Mouse (Mus musculus) Patski (cell line): ENCODE data around the gene Csmd2. TPM values are rescaled to one million over a fixed set of nuclear protein-coding genes. Genes with fewer than 3 reads are reported as not detected.

Source experiments
- ATAC-seq: fragments of 100-300 bp; one replicate; pipeline ENCODE4 v1.8.0; 2021
- CTCF ChIA-PET: fragments of 350-600 bp; sonication (Branson Sonifier 250); formaldehyde crosslinking; loops from one replicate; lab custom pipeline; 2022; ENCODE audit warnings: inconsistent platforms; lab: Charles Lee
- POLR2A ChIA-PET: fragments of 350-600 bp; sonication (Branson Sonifier 250); formaldehyde crosslinking; loops from one replicate; lab custom pipeline; 2022; ENCODE audit warnings: antibody characterized with exemption, inconsistent platforms; lab: Charles Lee
- DNase-seq: peaks from one replicate; pipeline ENCODE4 v3.0.0-alpha.2; 2011; ENCODE audit warnings: low read depth, low spot score
- H3K27me3 ChIP-seq: fragments of 371-371 bp; one replicate; pipeline ENCODE4 v1.5.1; 2021
- CTCF ChIP-seq: fragments of 100-300 bp; IDR thresholded peaks from one replicate; pipeline ENCODE4 v1.5.1; 2021
- in situ Hi-C: fragments of 300-500 bp; cut with MboI; formaldehyde crosslinking; loops from 3 replicates; pipeline ENCODE4 v1.11.1; 2018; ENCODE audit warnings: low pct_unique_long_range_greater_than_20kb, mixed read lengths
- polyA plus RNA-seq: library from polyadenylated mRNA; unstranded; gene quantifications from one replicate; pipeline ENCODE4 v1.2.3, GENCODE M21; 2021

Csmd2 gene
- polyA plus RNA-seq, 1 experiment from 2014 or later: 0.03 TPM

DNA sequence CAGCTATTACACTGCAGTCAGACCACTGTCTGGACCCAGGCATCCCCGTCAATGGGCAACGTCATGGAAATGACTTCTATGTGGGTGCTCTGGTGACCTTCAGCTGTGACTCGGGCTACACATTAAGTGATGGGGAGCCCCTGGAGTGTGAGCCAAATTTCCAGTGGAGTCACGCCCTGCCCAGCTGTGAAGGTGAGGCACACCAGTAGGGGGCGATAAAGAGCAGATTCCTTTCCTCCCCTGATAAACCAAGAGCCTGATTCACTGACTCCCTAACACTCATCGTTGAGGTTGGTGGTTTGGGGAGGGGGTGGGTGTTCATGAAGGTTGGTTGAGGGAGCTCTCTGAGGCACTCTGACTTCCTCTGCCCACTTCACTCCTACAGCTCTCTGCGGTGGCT lies 396.1 kb downstream of the Csmd2 start:
- ATAC-seq (no peak), DNase-seq (no peak)
- CTCF ChIA-PET: no interaction called here
- H3K27me3 ChIP-seq: no peaks in the 10 kb centered on the region
- POLR2A ChIA-PET: interaction anchor here (0.5 kb wide), 1 partner anchor 21 kb away, joined by 4 read pairs; no protein-coding TSS in a partner anchor
- in situ Hi-C loops: no loop called here
- TF ChIP-seq CTCF: no peak

DNA sequence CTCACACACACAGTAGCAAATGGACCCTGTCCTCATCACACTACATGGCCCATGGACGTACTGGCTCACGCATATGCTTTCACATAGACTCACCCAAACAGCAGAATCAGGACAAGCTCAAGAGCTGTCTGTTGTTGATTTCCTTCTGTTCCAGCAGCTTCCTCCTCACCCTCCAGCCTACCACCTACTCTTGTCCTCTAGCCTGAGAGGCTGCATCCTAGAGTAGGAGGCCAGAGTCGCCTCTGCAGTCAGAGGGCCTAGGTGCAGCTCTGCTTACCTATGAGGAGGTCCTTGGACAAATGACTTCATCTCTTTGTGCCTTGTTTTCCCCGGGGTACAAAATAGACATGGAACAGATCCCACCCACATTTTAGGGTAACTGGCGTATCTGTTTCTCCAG lies 403.8 kb downstream of the Csmd2 start:
- H3K27me3 ChIP-seq: no peaks in the 10 kb centered on the region
- TF ChIP-seq CTCF: no peak
- in situ Hi-C loops: no loop called here
- ChIA-PET POLR2A (no interaction called here), CTCF (no interaction called here)
- ATAC-seq (no peak), DNase-seq (no peak)

DNA sequence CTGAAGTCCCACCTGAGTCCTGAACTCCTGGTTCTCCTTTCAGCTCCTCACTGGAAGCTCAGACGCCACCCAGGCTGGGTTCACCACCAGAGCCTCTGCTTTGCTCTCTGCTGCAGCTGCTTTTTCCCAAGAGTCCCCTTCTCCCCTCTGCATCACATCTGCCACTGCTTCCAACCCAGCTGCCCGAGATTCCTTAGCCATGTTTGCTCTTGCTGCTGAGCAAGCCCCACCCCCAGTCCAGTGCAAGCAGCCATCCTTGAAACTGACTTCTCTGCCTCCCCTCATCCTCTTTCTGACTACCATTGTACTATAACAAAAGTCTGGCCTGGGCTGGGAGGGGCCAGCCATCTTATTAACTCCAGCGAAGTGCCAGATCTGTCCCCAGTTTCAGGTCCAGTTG lies 404.6 kb downstream of the Csmd2 start:
- DNase-seq (no peak), ATAC-seq (no peak)
- no peak for TF ChIP-seq CTCF
- POLR2A ChIA-PET: no interaction called here
- CTCF ChIA-PET: no interaction called here
- in situ Hi-C loops: no loop called here
- no peaks in the 10 kb centered on the region for H3K27me3 ChIP-seq

DNA sequence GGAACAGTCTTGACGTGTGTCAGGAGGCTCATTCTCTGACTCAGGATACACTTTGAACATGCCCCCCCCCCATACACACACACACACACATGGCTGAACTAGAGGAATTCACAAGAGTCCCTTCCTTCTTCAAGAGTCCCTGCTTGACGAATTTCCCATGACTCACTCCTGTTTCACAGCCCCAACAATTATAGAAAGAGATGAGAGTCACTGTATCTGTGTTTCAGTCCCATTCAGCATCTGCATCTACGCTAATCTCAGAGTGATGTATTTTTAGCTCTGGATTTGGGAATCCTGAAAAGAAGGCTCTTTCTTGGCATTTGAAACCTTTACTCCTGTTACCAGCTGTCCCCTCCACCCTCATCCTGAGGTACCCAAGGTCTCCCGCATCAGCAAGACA lies 406.2 kb downstream of the Csmd2 start:
- in situ Hi-C loops: no loop called here
- CTCF ChIA-PET: no interaction called here
- DNase-seq: peak; percentile 3
- ATAC-seq: no peak
- no peaks in the 10 kb centered on the region for H3K27me3 ChIP-seq
- TF ChIP-seq CTCF: no peak
- POLR2A ChIA-PET: no interaction called here

DNA sequence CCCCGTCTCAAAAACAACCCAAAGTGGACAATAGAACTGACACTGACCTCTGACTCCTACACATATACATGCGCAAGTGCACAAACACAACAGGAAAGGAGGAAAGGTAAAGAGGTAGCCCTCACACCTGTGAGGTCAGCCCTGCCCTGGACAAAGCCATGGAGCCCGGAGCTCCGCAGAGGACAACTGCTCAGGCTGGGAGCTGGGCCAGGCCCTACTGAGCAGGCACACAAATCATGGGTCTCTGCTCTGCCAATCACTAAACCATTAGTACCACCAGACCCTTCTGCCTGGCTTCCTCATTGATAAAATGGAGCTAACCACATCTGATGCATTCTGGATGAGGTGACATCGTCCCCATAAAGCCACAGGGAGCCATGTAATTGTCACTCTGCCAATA lies 409.0 kb downstream of the Csmd2 start:
- in situ Hi-C loops: no loop called here
- no peak for ATAC-seq
- no peak for TF ChIP-seq CTCF
- ChIA-PET CTCF (no interaction called here), POLR2A (no interaction called here)
- no peak for DNase-seq
- H3K27me3 ChIP-seq: no peaks in the 10 kb centered on the region

DNA sequence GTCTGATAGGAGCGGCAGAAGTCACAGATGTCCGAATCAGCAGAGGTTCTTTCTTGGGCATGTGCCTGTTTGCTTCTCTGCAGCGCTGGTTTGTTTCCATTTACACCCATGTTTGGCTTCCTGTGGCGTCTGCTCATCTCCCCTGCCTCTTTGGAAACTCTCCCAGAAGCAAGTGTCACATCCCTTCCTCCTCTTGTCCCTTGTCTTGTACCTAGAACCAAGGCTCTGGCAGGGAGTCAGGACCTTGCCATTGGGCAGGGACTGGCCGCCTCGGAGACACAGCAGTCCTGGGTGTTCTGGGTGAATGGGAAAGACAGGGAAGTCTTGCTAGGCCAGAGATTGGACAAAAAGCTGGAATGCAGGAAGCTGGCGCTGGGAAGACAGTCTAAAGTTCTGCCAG lies 410.1 kb downstream of the Csmd2 start:
- ChIA-PET POLR2A (no interaction called here), CTCF (no interaction called here)
- no peak for TF ChIP-seq CTCF
- no peak for ATAC-seq
- no peaks in the 10 kb centered on the region for H3K27me3 ChIP-seq
- in situ Hi-C loops: no loop called here
- no peak for DNase-seq

DNA sequence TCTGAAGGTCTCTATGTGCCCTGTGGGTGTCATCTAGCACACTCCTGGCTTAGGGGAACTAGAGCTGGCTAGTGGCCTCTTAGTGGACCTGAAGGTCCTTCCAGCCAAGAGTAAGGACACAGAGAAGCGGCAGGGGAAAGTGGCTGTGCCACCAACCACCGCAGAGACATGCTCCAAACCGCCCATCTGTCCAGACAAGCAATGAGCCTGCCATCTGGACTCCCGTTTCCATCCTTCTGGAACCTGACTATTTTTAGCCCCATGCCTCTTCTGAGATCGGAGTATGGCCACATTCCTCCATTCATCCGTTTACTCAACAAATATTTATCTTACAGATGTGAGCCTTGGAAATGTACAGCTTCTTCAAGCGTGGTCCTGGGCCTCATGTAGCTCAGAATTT lies 411.3 kb downstream of the Csmd2 start:
- ChIA-PET POLR2A (no interaction called here), CTCF (no interaction called here)
- no peaks in the 10 kb centered on the region for H3K27me3 ChIP-seq
- ATAC-seq (no peak), DNase-seq (no peak)
- no peak for TF ChIP-seq CTCF
- in situ Hi-C loops: no loop called here

DNA sequence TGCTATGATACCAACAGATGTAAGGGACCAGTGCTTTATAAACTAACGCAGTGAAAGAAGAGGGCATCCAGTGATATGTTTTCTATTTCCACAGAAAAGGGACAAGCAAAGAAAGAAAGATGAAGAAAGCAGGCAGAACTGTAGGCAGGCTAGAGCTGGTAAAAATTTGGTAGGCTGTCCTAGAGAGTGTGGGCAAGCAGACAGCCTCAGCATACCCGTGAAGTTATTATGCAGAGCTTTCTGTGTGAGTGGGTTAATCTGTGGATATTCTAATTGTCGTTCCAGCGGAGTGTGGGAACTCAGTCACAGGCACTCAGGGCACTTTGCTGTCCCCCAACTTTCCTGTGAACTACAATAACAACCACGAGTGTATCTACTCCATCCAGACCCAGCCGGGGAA lies 412.4 kb downstream of the Csmd2 start:
- ATAC-seq (no peak), DNase-seq (no peak)
- TF ChIP-seq CTCF: no peak
- CTCF ChIA-PET: no interaction called here
- no peaks in the 10 kb centered on the region for H3K27me3 ChIP-seq
- POLR2A ChIA-PET: no interaction called here
- in situ Hi-C loops: no loop called here

DNA sequence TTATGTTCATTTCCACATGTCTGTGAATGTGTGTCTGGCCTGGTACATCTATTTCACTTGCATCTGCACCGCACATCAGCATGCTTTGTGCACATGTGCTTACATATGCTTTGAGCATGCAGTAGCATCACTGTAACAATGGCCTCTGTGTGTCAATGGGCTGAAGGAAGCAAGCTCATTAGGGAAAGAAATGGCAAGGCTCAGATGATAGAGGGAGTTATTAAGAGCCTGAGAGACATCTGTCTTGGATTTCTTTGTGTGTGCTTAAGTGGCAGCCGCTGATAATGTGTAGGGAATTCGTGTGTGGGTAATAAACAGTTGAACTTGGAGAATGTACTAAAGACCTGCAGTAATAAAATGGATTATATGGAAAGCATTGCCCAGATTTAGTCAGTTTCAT lies 413.9 kb downstream of the Csmd2 start:
- ChIA-PET POLR2A (no interaction called here), CTCF (no interaction called here)
- no peaks in the 10 kb centered on the region for H3K27me3 ChIP-seq
- in situ Hi-C loops: no loop called here
- ATAC-seq (no peak), DNase-seq (no peak)
- no peak for TF ChIP-seq CTCF

DNA sequence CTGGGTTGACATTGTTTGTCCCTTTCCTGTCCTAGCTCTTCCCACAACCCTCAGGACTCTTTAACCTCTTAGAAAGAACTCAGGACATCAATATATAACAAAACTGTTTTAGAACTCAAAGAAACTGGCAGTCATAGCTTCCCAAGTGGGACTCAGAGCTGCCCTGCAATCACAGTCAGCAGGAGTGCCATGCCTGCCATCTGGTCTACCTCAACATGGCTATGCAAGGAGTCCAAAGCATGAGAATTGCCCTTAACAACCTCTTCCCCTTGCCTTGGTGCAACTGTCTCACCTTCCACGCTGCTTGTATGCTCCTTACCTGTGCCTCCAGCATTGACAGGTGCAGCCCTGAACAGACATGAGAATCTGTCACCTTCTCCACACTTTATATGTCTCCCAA lies 415.0 kb downstream of the Csmd2 start:
- ATAC-seq (no peak), DNase-seq (no peak)
- ChIA-PET CTCF (no interaction called here), POLR2A (no interaction called here)
- H3K27me3 ChIP-seq: no peaks in the 10 kb centered on the region
- in situ Hi-C loops: no loop called here
- no peak for TF ChIP-seq CTCF

DNA sequence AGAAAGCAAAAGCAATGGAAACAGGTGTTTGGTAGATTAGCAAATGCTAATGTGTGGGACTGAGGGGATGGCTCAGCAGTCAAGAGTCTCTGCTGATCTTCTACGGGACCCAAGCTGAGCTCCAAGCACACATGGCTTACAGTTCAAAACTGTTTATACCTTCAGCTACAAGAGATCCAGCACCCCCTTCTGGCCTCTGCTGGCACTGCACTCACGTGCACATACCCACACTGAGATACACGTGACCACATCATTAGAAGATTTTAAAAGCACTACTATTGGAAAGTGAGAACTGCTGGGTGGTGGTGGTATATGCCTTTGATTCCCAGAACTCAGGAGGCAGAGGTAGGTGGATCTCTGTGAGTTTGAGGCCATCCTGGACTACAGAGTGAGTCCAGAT lies 417.9 kb downstream of the Csmd2 start:
- POLR2A ChIA-PET: no interaction called here
- CTCF ChIA-PET: no interaction called here
- no peak for DNase-seq
- in situ Hi-C loops: no loop called here
- no peak for ATAC-seq
- H3K27me3 ChIP-seq: no peaks in the 10 kb centered on the region
- no peak for TF ChIP-seq CTCF

DNA sequence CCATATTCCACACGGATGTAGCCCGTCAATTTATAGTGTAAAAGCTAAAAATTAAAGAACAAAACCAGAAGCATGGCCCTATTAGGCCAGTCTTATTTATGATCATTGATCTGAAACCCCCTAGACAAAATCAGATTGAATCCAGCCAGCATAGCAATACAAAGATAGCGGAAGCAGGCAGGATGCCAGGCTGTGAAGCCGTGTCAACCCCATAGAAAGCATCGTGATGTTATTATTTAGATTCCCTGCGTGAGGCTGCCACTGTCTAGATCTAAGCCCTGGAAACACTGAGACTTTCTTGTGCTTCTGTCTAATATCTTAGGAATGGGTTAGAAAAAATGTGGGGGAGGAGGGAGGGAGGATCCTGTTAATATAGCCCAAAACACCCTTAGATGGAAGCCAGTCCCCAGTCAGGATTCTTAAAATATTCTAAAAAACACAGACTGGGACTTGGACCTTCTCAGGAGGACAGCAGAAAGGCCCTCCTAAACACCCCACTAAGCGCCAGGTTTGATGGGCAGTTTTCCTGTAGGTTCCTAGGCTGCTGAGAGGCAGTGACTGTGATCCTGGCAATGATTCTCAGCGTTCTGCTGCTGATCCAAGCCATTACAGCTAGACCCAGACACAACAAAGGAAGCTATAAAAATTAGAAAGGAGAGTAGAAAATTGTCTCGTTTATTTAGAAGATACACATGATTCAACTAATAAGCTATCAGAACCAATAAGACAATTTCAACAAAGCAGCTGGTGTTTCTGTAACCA lies 419.6 kb downstream of the Csmd2 start:
- no peak for DNase-seq
- TF ChIP-seq CTCF: no peak
- in situ Hi-C loops: no loop called here
- H3K27me3 ChIP-seq: no peaks in the 10 kb centered on the region
- ChIA-PET POLR2A (no interaction called here), CTCF (no interaction called here)
- ATAC-seq: no peak
